Mouse (Mus musculus): ENCODE measurements around the gene Fgfr2. TPM values are rescaled to one million over a fixed set of nuclear protein-coding genes. Genes with fewer than 3 reads are reported as not detected.

The Fgfr2 gene
- polyA plus RNA-seq, 1 experiment from 2014 or later = 33.9 TPM

DNA sequence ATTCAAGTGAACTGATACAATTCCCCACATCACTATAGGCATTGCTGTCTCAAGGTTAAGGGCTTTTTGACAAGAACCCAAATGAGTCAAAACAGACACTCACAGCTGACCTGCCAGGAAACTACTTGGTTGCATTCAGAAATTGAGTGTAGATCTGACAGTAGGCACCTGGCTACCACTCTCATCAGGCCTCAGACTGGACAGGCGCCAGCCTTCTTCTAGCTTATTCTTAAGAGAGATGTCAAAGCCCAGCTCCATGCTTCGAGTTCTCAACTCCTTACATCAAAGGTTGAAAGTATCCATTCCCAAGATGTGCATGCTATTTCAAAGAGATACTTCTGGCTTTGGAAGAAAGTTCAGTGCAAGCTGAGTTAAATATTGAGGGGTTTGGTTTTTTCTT, 2417.9 kb downstream of the Fgfr2 start:
- Histone ChIP-seq H3K9ac (no peak overlapping the region), H3K9me3 (no peaks in the 10 kb centered on the region), H3K27ac (no peak overlapping the region), H3K4me1 (replicated peaks) (peaks cover 82% of the 10 kb centered on the region), H3K4me3 (no peak overlapping the region), H3K27me3 (no peaks in the 10 kb centered on the region), H3K36me3 (peaks cover 13% of the 10 kb centered on the region), H3K4me2 (no peak overlapping the region)
- ATAC-seq (ENCODE audit: low FRiP score) = no peak
- 90% methylated on average over 2 of the region's 2 CpGs for WGBS

DNA sequence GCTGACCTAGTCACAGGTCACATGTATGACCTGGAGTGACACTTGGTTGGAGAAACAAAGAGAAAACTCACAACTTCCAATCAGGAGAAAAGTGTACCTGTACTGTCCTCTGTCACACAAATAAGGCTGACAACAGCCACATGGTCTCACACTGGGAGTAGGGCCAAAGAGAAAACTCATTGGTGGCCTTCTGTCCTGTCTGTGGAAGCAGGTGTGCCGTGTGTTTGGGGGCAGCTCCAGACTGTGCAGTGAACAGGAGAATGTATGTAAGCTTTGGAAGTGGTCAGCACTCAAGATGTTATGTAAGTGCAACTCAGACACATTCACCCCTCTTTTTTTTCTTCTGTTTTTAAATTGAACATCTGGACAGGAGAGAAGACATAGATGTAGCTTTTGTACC, 2421.8 kb downstream of the Fgfr2 start:
- no peak overlapping the region for H3K4me3 ChIP-seq
- H3K27ac ChIP-seq = no peak overlapping the region
- H3K9me3 ChIP-seq = no peaks in the 10 kb centered on the region
- H3K27me3 ChIP-seq = no peaks in the 10 kb centered on the region
- WGBS = 75% methylated on average over 1 of the region's 1 CpGs
- H3K9ac ChIP-seq = no peak overlapping the region
- ATAC-seq (ENCODE audit: low FRiP score) = no peak
- peaks cover 80% of the 10 kb centered on the region for H3K4me1 ChIP-seq (replicated peaks)
- H3K4me2 ChIP-seq = no peak overlapping the region
- peaks cover 16% of the 10 kb centered on the region for H3K36me3 ChIP-seq

DNA sequence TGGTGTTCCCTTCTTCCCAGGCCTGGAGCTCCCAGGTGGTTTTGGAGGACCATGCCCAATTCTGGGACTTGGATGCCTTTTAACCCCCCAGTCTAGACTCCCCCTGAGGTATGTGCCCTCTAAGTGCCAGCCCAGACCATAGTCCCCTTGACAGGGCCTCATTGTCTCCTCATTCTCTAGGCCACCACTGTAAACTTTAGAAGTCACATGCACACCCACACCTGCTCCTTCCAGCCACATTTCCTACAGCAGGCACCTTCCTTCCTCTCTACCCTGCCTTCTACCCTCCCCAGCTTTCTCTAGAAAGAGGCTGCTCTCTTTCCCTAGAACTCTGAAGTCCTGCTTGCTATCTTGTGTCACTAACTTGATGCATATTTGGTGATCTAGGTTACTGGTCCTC, 2424.7 kb downstream of the Fgfr2 start:
- Histone ChIP-seq H3K9me3 (no peaks in the 10 kb centered on the region), H3K9ac (no peak overlapping the region), H3K36me3 (peaks cover 16% of the 10 kb centered on the region), H3K4me2 (no peak overlapping the region), H3K27me3 (no peaks in the 10 kb centered on the region), H3K27ac (no peak overlapping the region), H3K4me1 (replicated peaks) (peaks cover 87% of the 10 kb centered on the region), H3K4me3 (no peak overlapping the region)
- ATAC-seq (ENCODE audit: low FRiP score) = no peak

GRCm38 (mm10) chr7:130696347-130697234, 2426.6 kb downstream of the Fgfr2 start:
- Histone ChIP-seq H3K27ac (peak overlapping the region; percentile 14), H3K36me3 (peaks cover 14% of the 10 kb centered on the region; the same call in 1 of the 2 replicates), H3K9ac (peak overlapping the region; percentile 100; the same call in 1 of the 2 replicates), H3K27me3 (no peaks in the 10 kb centered on the region), H3K4me2 (peak overlapping the region; percentile 63), H3K4me3 (peak overlapping the region; percentile 93; the same call in 1 of the 2 replicates), H3K9me3 (no peaks in the 10 kb centered on the region), H3K4me1 (replicated peaks) (peaks cover 77% of the 10 kb centered on the region)
- 63% methylated on average over 16 of the region's 16 CpGs for WGBS
- no peak for ATAC-seq (ENCODE audit: low FRiP score)

DNA sequence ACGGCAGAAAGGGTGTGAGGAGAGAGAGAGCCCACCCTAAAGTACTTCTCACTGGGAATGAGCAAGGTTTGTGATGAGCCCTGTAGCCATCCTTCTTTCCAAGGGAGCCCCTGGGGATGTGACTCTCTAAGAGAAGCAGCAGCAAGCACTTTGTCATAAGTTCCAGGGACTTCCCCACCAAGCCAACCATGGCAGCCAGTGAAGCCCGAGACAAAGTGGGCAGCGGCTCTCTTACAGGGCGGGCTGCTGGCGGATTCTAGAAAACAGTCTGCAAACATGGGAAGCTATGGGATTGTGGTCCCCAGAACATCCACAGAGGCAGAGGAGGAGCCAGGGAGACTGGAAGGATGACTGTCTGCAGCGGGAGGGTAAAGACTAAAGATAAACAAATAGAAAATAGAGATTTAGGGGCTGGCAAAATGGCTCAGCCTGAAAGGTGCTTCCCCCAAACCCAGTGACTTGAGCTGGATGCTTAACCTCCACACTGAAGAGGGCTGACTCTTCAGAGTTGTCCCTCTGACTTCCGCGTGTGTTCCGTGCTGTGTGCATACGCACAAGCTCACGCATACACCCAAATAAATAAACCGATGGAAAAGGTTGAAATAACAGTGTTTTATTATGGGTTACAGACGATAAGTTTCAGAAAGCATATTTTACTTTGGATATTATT, 2427.3 kb downstream of the Fgfr2 start:
- Histone ChIP-seq H3K4me1 (replicated peaks) (peaks cover 72% of the 10 kb centered on the region), H3K4me3 (peak overlapping the region; percentile 93), H3K9me3 (no peaks in the 10 kb centered on the region), H3K27me3 (no peaks in the 10 kb centered on the region), H3K36me3 (peaks cover 7% of the 10 kb centered on the region; the same call in 1 of the 2 replicates), H3K9ac (peak overlapping the region; percentile 100), H3K4me2 (peak overlapping the region; percentile 63), H3K27ac (peak overlapping the region; percentile 40; the same call in 1 of the 2 replicates)
- ATAC-seq (ENCODE audit: low FRiP score) = no peak
- 74% methylated on average over 13 of the region's 13 CpGs for WGBS

DNA sequence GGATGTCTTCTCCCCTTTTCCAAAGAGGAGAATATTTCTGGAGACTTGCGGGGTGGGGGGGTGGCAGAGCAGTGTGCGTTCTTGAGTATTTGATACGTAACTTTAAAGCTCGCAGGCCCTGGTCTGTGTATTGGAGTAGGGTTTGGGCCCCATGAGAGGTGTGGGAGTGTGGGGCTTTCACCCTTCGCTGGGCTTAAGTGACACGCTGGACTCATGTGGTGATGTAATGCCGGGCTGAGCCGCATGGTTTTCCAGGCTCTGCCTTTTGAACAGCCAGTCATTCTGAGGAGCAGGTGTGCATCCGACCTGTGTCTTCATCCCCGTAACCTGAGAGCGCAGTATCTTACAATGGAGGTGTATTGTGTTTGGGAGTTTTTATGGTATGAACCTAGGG, 2429.4 kb downstream of the Fgfr2 start:
- no peak for ATAC-seq (ENCODE audit: low FRiP score)
- 11% methylated on average over 11 of the region's 11 CpGs for WGBS
- peak overlapping the region; percentile 63 for H3K4me2 ChIP-seq
- peak overlapping the region; percentile 93 for H3K4me3 ChIP-seq
- H3K4me1 ChIP-seq (replicated peaks) = peaks cover 62% of the 10 kb centered on the region
- no peaks in the 10 kb centered on the region for H3K9me3 ChIP-seq
- H3K9ac ChIP-seq = peak overlapping the region; percentile 100
- H3K36me3 ChIP-seq = no peaks in the 10 kb centered on the region
- H3K27me3 ChIP-seq = no peaks in the 10 kb centered on the region
- peak overlapping the region; percentile 100 for H3K27ac ChIP-seq

- Histone ChIP-seq H3K27me3 (no peaks in the 10 kb centered on the region), H3K4me1 (replicated peaks) (peaks cover 56% of the 10 kb centered on the region), H3K36me3 (no peaks in the 10 kb centered on the region), H3K4me2 (peak overlapping the region; percentile 63), H3K9me3 (no peaks in the 10 kb centered on the region), H3K27ac (peak overlapping the region; percentile 100), H3K4me3 (peak overlapping the region; percentile 93), H3K9ac (peak overlapping the region; percentile 100)
- WGBS = 1% methylated on average over 19 of the region's 19 CpGs
- peak; percentile 67 for ATAC-seq (ENCODE audit: low FRiP score)
Observed at GRCm38 (mm10) chr7:130692943-130693799, 2430.0 kb downstream of the Fgfr2 start.

DNA sequence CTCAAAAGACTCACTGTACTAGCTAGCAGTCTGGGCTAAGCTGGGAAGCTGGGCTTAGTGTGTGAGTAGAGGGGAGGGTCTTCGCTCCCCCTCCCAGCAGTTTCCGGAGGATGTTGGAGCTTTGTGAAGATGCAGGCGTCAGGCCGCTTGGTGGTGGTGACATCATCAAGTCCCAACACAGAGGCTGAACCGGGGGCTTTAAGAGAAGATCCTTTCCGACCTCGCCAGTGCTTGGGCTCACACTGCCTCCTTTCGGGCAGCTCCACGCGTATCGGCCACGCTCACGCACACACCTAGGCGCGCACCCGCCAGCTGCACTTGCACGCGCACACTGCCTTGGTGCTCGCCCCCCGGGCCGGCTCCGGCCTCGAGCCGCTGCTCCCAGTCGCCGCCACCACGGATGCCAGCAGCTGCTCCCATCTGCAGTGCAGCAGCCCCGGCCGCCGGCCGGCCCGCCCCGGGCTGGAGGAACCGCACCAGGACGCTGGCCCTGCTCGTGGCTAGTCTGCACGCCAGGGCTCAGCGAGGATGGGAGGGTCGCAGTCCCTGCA, 2430.7 kb downstream of the Fgfr2 start:
- H3K9ac ChIP-seq = peak overlapping the region; percentile 100
- no peaks in the 10 kb centered on the region for H3K36me3 ChIP-seq
- under 1% methylated on average over 39 of the region's 39 CpGs for WGBS
- no peaks in the 10 kb centered on the region for H3K27me3 ChIP-seq
- no peaks in the 10 kb centered on the region for H3K9me3 ChIP-seq
- peaks cover 49% of the 10 kb centered on the region for H3K4me1 ChIP-seq (replicated peaks)
- ATAC-seq (ENCODE audit: low FRiP score) = peak; percentile 93
- peak overlapping the region; percentile 100 for H3K27ac ChIP-seq
- peak overlapping the region; percentile 63 for H3K4me2 ChIP-seq
- H3K4me3 ChIP-seq = peak overlapping the region; percentile 93

- peaks cover 45% of the 10 kb centered on the region for H3K4me1 ChIP-seq (replicated peaks)
- no peaks in the 10 kb centered on the region for H3K27me3 ChIP-seq
- H3K4me2 ChIP-seq = peak overlapping the region; percentile 63
- H3K4me3 ChIP-seq = peak overlapping the region; percentile 93
- peak overlapping the region; percentile 100 for H3K9ac ChIP-seq
- H3K36me3 ChIP-seq = no peaks in the 10 kb centered on the region
- H3K9me3 ChIP-seq = no peaks in the 10 kb centered on the region
- ATAC-seq (ENCODE audit: low FRiP score) = no peak
- WGBS = 52% methylated on average over 2 of the region's 2 CpGs
- peak overlapping the region; percentile 100 for H3K27ac ChIP-seq
Observed at GRCm38 (mm10) chr7:130691931-130692330, 2431.2 kb downstream of the Fgfr2 start.

GRCm38 (mm10) chr7:130690869-130691268, 2432.3 kb downstream of the Fgfr2 start:
- Histone ChIP-seq H3K27me3 (no peaks in the 10 kb centered on the region), H3K4me3 (no peak overlapping the region), H3K4me2 (no peak overlapping the region), H3K9ac (no peak overlapping the region), H3K36me3 (no peaks in the 10 kb centered on the region), H3K4me1 (replicated peaks) (peaks cover 34% of the 10 kb centered on the region), H3K27ac (no peak overlapping the region), H3K9me3 (no peaks in the 10 kb centered on the region)
- 85% methylated on average over 6 of the region's 6 CpGs for WGBS
- ATAC-seq (ENCODE audit: low FRiP score) = no peak

DNA sequence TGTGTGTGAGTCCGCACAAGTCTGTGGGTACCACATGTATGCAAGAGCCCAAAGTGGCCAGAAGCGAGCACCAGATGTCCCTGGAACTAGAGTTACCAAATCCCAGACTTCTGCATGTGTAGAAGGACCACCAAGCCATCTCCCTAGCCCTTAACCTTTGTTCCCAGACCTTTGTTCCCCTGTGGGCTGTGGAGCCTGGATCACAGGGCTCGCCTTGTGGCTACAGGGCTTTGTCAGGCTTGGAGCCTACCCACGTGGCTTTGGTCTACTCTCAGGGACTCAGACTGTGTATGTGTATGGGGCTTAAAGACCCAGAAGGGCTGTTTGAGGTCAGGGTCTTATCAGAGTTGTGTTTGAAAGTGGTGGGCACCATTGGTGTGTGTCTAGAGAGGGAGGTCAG, 2434.5 kb downstream of the Fgfr2 start:
- Histone ChIP-seq H3K36me3 (no peaks in the 10 kb centered on the region), H3K4me3 (no peak overlapping the region), H3K4me1 (replicated peaks) (peaks cover 11% of the 10 kb centered on the region), H3K9me3 (no peaks in the 10 kb centered on the region), H3K27ac (no peak overlapping the region), H3K4me2 (no peak overlapping the region), H3K9ac (no peak overlapping the region), H3K27me3 (no peaks in the 10 kb centered on the region)
- 83% methylated on average over 4 of the region's 4 CpGs for WGBS
- ATAC-seq (ENCODE audit: low FRiP score) = no peak
